Mouse (Mus musculus) left cerebral cortex, postnatal 36 days (tissue): Measurements from ENCODE around the gene Gtf2h4. TPM values are rescaled to one million over a fixed set of nuclear protein-coding genes. Genes with fewer than 3 reads are reported as not detected.

Source experiments
- DNase-seq, 2 experiments: peaks; one replicate each; pipeline ENCODE4 v3.0.0; 2021 to 2022; ENCODE audit warnings: low spot score in 2 of 2, mixed read lengths in 1 of 2
- intact Hi-C: fragments of 180-260 bp; cut with DNase I; formaldehyde crosslinking; loops from one replicate; pipeline ENCODE4 v1.15.1; 2025
- total RNA-seq, 2 experiments: library from RNA; stranded (reverse); gene quantifications; 2 replicates each; pipeline ENCODE4 v1.2.3; 2021

Gtf2h4 gene
- total RNA-seq, 2 experiments from 2014 or later: 26.8 to 29.9 TPM

DNA sequence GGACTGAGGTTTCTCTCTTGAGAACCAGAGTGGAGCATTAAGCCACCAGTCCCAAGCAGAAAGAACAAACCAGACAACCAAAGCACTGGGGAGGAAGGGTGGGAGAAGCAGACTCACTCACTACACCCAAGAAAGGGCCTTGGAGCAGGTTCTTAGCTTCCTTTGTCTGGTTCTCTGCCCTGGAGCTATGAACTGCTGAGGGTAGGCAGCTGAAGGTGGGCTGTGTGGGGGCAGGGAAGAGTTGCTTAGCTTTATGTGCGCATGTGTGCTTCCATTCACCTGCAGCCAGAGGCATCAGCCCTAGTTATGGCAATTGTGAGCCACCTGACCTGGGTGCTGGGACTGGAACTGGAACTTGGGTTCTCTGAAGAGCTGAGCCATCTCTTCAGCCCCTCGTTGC, 20.5 kb downstream of the Gtf2h4 start:
- no peak for DNase-seq
- intact Hi-C loops: no loop called here

DNA sequence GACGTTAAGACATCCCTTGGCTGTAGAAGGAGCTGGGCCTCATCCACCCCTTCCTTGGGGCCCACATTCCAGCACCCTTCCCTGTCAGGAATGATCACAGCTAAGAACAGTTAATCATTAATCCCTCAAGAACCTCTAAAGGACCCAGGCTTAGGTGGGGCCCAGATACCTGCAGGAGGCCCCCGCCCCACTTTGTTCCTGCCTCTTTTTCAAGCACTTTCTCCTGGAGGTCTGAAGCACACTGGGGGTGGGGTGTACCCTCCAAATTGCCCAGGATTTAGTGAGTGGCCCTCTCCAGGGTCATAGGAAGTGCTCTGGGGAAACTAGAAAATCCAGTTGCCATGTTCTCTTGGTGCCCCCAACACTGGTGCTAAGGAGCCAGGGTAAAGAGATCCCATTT, 24.1 kb downstream of the Gtf2h4 start:
- no peak for DNase-seq
- intact Hi-C loops: no loop called here

GRCm38 (mm10) chr17:35643609-35644236, 29.8 kb downstream of the Gtf2h4 start, which contains the start of gene Mucl3:
Gene Mucl3, minus strand, starts transcription at chr17:35643695.
- DNase-seq: no peak
- intact Hi-C loops: no loop called here

- intact Hi-C loops: loop anchor here (5.0 kb wide), 1 partner anchor 98 kb away; no protein-coding TSS in a partner anchor
- no peak for DNase-seq
Observed at GRCm38 (mm10) chr17:35639352-35639751, 34.2 kb downstream of the Gtf2h4 start.

DNA sequence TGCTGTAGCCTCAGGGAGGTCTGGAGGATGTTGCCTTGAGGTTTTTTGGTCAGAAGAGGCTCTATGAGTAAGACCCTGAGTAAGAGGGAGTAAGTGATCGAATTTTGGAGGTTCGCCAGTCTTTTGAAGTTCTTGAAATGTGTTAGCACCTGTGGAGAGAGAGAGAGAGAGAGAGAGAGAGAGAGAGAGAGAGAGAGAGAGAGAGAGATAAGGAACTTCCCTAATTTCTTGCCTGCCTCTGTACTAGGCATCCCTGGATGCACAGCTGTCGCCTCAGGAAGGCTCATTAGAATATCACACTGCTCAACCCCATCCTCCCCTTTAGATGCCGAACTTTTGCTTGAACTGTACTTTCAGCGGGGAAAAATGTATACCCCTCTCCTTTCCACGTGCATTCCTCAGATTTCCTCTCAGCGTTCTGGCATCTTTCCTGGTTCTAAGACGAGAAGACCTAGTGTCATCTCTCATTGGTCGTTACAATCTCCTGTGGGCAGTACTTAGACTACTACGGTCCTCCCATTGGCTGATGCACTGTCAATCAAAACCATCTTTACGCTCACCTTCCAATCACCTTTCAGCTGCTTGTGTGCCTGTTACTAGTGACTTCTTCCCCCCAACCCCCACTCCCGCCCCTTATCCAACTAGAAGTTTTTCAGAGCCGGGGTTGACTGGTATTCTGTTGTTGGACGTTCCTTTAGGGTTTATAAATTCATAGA, 34.9 kb downstream of the Gtf2h4 start:
- no peak for DNase-seq
- intact Hi-C loops: loop anchor here (5.0 kb wide), 1 partner anchor 99 kb away; no protein-coding TSS in a partner anchor

DNA sequence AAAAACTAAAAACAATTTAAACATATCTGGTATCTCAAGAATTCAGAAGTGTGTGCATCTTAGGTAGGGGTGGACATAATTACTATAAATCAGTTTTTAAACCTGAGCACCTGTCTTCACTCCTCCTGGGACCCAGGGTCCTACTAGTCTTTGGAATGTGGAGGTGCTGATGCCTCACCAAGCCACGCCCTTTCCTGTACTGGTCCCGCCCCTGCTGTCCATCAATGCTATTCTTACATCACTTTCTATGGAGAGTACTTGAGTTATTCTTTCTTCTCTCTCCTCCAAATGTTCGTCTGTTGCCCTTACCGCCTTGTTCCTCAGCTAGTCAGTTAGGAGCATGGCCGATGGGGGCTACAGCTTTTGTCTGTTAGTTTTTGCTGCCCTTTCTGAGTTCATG, 37.2 kb downstream of the Gtf2h4 start:
- DNase-seq: no peak
- intact Hi-C loops: loop anchor here (5.0 kb wide), 1 partner anchor 101 kb away; no protein-coding TSS in a partner anchor

- intact Hi-C loops: loop anchor here (2.0 to 5.0 kb wide), 2 partner anchors 31 to 102 kb away; partner anchors contain the start of gene Vars2
- DNase-seq: peak; percentile 78 to 80
Observed at GRCm38 (mm10) chr17:35635699-35636111, 37.8 kb downstream of the Gtf2h4 start.

- DNase-seq: no peak
- intact Hi-C loops: loop anchor here (2.0 to 5.0 kb wide), 2 partner anchors 32 to 102 kb away; partner anchors contain the start of gene Vars2
Observed at GRCm38 (mm10) chr17:35635202-35635601, 38.3 kb downstream of the Gtf2h4 start.

GRCm38 (mm10) chr17:35633992-35634391, 39.5 kb downstream of the Gtf2h4 start:
- peak; percentile 62 to 77 for DNase-seq
- intact Hi-C loops: loop anchor here (2.0 kb wide), 1 partner anchor 33 kb away; the partner anchor contains the start of gene Vars2

DNA sequence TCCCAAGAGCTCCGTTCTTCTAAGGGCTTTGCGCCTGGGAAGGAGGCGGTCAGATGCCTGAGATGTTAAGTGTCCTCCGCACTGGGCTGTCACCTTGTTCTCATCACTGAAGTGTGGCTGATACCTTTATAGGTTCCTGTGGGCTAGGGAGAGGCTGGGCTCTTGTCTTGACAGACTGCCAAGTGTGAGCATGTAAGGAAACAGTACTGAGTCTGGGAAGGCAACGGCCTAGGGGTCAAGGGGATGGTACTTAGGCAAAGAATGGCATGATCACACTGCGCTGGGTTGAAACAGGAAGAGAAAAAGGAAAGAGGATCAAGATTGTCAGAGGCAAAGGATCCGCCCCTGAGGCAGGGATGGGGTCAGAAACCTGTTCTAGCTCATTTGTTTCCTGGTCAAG, 47.0 kb downstream of the Gtf2h4 start, which contains the start of gene Gm9573:
Gm9573 (minus strand) TSS at position 101 of the 400 bp plus-strand sequence.
- no peak for DNase-seq
- intact Hi-C loops: loop anchor here (5.0 kb wide), 1 partner anchor 34 kb away; no protein-coding TSS in a partner anchor

Other genes starting within 250 kb of the Gtf2h4 start
- under 1 TPM in 1 of 2 experiments, not detected in 1; 0.52 TPM for gene H2-Q6, start 248.9 kb downstream of the Gtf2h4 start, total RNA-seq
- under 1 TPM; 0.36 to 0.37 TPM for gene H2-Q7, start 234.6 kb downstream of the Gtf2h4 start, total RNA-seq
- under 1 TPM in 1 of 2 experiments, not detected in 1; 0.27 TPM for gene H2-Q10, start 203.7 kb downstream of the Gtf2h4 start, total RNA-seq
- not detected for gene Pou5f1, start 167.7 kb downstream of the Gtf2h4 start, total RNA-seq
- 10 to 100 TPM in 1 of 2 experiments, 1 to 10 TPM in 1; 9.0 to 13.4 TPM for gene Tcf19, start 156.9 kb downstream of the Gtf2h4 start, total RNA-seq
- 10 to 100 TPM; 10.1 to 15.2 TPM for gene Cchcr1, start 156.6 kb downstream of the Gtf2h4 start, total RNA-seq
- gene Psors1c2, start 140.5 kb downstream of the Gtf2h4 start, total RNA-seq: 1 to 10 TPM in 1 of 2 experiments, under 1 TPM in 1; 0.79 to 2.5 TPM
- gene Cdsn, start 121.6 kb downstream of the Gtf2h4 start, total RNA-seq: 1 to 10 TPM; 1.4 to 1.6 TPM
- gene 2300002M23Rik, start 106.3 kb downstream of the Gtf2h4 start, total RNA-seq: not detected
- not detected for gene Sfta2, start 72.2 kb downstream of the Gtf2h4 start, total RNA-seq
- gene Gm9573, start 47.1 kb downstream of the Gtf2h4 start, total RNA-seq: not detected
- gene Mucl3, start 30.0 kb downstream of the Gtf2h4 start, total RNA-seq: not detected
- gene Vars2, start 6.1 kb downstream of the Gtf2h4 start, total RNA-seq: 10 to 100 TPM; 30.1 to 40.0 TPM
- 10 to 100 TPM; 52.5 to 69.9 TPM for gene Ddr1, start 30.9 kb upstream of the Gtf2h4 start, total RNA-seq
- 10 to 100 TPM; 10.6 to 13.6 TPM for gene Ier3, start 147.9 kb upstream of the Gtf2h4 start, total RNA-seq
- 100 to 1,000 TPM; 146 to 149 TPM for gene Flot1, start 149.5 kb upstream of the Gtf2h4 start, total RNA-seq
- 100 to 1,000 TPM; 441 to 478 TPM for gene Tubb5, start 164.6 kb upstream of the Gtf2h4 start, total RNA-seq
- 10 to 100 TPM; 16.5 to 16.9 TPM for gene Mdc1, start 167.8 kb upstream of the Gtf2h4 start, total RNA-seq
- 1 to 10 TPM; 2.3 to 3.1 TPM for gene Nrm, start 187.6 kb upstream of the Gtf2h4 start, total RNA-seq
- 1 to 10 TPM; 9.2 to 9.3 TPM for gene Ppp1r18, start 191.9 kb upstream of the Gtf2h4 start, total RNA-seq
- gene Dhx16, start 206.1 kb upstream of the Gtf2h4 start, total RNA-seq: 10 to 100 TPM; 26.0 to 32.0 TPM
- 10 to 100 TPM; 58.4 to 62.0 TPM for gene 2310061I04Rik, start 223.7 kb upstream of the Gtf2h4 start, total RNA-seq
- gene Atat1, start 236.3 kb upstream of the Gtf2h4 start, total RNA-seq: 10 to 100 TPM; 51.1 to 63.9 TPM
- 10 to 100 TPM; 38.0 to 46.2 TPM for gene Mrps18b, start 242.7 kb upstream of the Gtf2h4 start, total RNA-seq
- gene Ppp1r10, start 242.7 kb upstream of the Gtf2h4 start, total RNA-seq: 10 to 100 TPM; 62.5 to 84.5 TPM